Mouse (Mus musculus) small intestine, adult 2 months (tissue): Measurements from ENCODE around the gene Atp5b.

Experiments
- CTCF ChIP-seq: fragments of 200-500 bp; IDR thresholded peaks from 2 replicates; pipeline ENCODE4 v1.5.1; 2012; ENCODE audit warnings: low read depth, mild to moderate bottlenecking, control low read depth, inconsistent platforms, low read length, moderate library complexity, mixed read lengths; ENCODE audit not compliant: insufficient replicate concordance, insufficient read length; ENCODE audit errors: extremely low read depth
- POLR2A ChIP-seq: fragments of 200-500 bp; IDR thresholded peaks from 2 replicates; pipeline ENCODE4 v1.6.1; 2012; ENCODE audit warnings: low read depth, mild to moderate bottlenecking, control low read depth, inconsistent platforms, low read length, moderate library complexity

DNA sequence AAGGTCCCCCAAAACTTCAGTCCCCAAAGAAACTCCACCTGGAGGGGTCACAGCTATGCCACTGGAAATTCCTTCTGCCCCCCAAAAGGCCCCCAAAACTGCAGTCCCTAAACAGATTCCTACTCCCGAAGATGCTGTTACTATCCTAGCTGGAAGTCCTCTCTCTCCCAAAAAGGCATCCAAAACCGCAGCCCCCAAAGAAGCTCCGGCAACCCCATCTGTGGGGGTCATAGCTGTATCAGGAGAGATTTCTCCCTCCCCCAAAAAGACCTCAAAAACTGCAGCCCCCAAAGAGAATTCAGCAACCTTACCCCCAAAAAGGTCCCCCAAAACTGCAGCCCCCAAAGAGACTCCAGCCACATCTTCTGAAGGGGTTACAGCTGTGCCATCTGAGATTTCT, 40.6 kb upstream of the Atp5b start:
- TF ChIP-seq POLR2A (no peak), CTCF (no peak)
